Mouse (Mus musculus) erythroblast, embryonic 14.5 days (primary cell): Measurements from ENCODE around the gene Thrap3.

Source experiments
- GATA1 ChIP-seq: IDR thresholded peaks from 2 replicates; pipeline ENCODE4 v1.6.1; 2012; ENCODE audit warnings: low read length, inconsistent platforms, mixed read lengths
- TAL1 ChIP-seq: IDR thresholded peaks from 3 replicates; pipeline ENCODE4 v1.6.1; 2012; ENCODE audit warnings: low read length, inconsistent platforms, mixed read lengths

DNA sequence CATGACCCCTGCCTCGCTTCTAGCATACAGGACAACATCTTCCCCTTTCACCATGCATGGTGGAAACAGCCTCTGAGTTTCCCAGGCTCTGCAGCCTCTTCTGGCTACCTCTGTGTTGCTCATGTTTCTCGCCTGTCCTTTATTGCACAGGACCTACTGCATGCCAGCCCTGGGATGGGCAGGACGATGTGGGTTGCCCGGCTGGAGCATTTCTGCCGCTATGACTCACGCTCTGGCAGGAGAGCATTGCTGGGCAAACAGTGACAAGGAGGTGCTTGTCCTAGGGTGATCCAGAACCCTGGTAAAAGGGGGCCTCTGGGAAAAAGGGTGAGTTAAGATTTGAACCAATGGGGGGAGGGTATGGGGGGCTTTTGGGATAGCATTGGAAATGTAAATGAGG lies 15.2 kb upstream of the Thrap3 start:
- TF ChIP-seq GATA1 (no peak), TAL1 (no peak)
